Mouse (Mus musculus): ENCODE results near the gene Wdr60. TPM values are rescaled to one million over a fixed set of nuclear protein-coding genes. Genes with fewer than 3 reads are reported as not detected.

The Wdr60 gene
- 7.7 and 9.8 TPM in 2 replicates for polyA plus RNA-seq (2012; ENCODE audit: insufficient read depth, insufficient read length, missing spikeins)

DNA sequence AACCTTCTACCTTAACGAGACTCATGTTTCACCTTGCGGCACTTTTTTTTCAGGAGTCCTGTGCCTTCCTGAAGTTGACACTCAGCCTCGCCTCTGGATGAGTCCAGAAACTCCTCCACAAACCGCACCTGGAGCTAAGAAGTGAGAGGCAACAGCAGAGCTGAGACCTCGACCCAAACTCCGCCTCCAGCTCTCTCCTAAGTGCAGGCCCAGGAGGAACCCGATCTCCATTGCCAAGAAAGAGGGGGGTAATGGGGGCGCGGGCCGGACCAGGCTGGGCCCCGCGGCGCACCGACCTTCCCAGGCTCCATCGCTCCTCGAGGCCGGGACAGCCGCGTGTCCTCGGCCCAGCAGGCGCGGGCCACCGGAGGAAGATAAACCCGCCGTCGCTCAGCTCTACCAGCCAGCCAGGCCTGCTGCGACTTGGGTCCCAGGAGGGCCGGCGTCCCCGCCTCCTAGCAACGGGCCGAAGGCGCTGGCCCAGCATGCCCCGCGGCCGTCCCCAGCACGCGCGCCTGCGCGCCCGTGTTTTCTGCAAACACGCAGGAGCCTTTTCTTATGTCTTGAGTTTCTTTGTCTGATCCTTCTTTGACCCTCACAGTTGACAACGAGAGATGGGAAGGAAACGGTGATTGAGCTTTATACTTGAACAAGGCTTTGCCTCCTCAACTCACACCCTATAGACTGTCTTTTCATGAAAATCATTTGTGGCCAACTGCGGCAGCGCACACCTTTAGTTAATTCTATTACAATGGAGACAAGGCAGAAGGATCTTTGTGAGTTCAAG is at the start of gene Wdr60:
TSS of gene Wdr60 (minus strand) at position 468 of the 787 bp plus-strand sequence.
- Histone ChIP-seq H3K27ac (ENCODE audit: insufficient read depth, low read depth, low read length) (no peak within 1 kb of the TSS), H3K4me3 (ENCODE audit: insufficient read depth, low read length) (peak within 1 kb of the TSS; percentile 80), H3K4me1 (ENCODE audit: control insufficient read depth, insufficient read depth, low read length) (peaks cover 14% of the 10 kb centered on the region)
- TF ChIP-seq CTCF (IDR thresholded peaks at IDR 0.05; ENCODE audit: low read depth, low read length) (no peak), POLR2A (IDR thresholded peaks at IDR 0.05; ENCODE audit: borderline replicate concordance, low read depth, low read length) (no peak)

DNA sequence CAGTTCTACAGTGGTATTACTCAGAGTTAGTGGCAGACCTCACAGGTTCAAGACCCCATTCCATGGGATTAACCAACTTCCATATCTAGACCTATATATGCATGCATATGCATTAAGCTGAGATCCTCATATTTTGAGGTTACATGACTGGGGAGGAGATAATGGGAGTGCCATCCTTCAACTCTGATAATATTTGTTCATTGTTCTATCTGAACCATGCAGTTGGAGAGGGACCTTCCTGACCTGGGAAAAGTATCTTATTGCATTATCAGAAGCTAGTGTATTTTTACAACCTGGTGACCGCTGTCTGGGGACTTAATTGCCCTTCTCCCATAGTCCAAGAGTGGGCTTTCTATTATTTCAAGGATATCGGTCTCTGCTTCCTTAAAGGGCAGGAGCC is 45.8 kb upstream of the Wdr60 start:
- TF ChIP-seq CTCF (IDR thresholded peaks at IDR 0.05; ENCODE audit: low read depth, low read length) (no peak), POLR2A (IDR thresholded peaks at IDR 0.05; ENCODE audit: borderline replicate concordance, low read depth, low read length) (no peak)
- Histone ChIP-seq H3K4me3 (ENCODE audit: insufficient read depth, low read length) (no peak overlapping the region), H3K4me1 (ENCODE audit: control insufficient read depth, insufficient read depth, low read length) (peaks cover 5% of the 10 kb centered on the region), H3K27ac (ENCODE audit: insufficient read depth, low read depth, low read length) (no peak overlapping the region)

DNA sequence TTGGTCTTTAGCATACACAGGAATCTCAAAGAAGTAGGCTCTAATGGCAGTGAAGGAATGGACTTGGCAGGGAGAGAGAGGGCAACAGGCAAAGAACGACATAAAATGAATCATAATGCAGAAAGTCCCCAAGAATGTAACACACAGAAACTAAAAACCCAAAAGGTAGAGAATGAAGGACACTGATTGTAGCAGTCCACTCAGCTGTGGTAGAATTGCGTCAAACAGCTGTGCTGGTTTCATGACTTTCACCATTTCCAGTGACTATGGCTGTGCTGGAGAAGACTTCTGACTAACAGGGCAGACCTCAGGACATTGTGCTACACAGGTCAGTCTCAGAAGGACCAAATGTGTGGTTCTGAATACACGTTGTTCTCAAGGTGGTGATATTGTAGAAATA is 45.0 kb upstream of the Wdr60 start:
- TF ChIP-seq POLR2A (IDR thresholded peaks at IDR 0.05; ENCODE audit: borderline replicate concordance, low read depth, low read length) (no peak), CTCF (IDR thresholded peaks at IDR 0.05; ENCODE audit: low read depth, low read length) (no peak)
- Histone ChIP-seq H3K4me1 (ENCODE audit: control insufficient read depth, insufficient read depth, low read length) (peaks cover 5% of the 10 kb centered on the region), H3K4me3 (ENCODE audit: insufficient read depth, low read length) (no peak overlapping the region), H3K27ac (ENCODE audit: insufficient read depth, low read depth, low read length) (no peak overlapping the region)

DNA sequence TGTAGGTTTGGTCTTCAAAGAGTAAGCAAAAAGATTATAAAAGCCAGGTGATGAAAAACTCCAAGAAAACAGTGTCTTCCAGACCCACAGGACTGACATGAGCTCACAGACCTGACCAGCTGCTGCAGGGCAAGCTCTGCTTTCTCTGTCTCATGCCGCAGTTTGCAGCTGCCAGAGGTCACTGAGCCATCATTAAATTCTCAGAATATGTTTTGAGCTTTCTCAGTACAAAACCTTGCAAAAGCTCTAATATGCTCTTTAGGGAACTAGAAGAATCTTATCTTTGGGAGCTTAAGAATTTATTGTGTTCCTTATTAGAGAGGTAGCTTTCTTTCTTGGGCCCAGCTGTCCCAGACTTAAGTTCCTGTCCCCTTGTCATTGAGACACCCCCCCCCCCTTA is 43.2 kb upstream of the Wdr60 start:
- Histone ChIP-seq H3K27ac (ENCODE audit: insufficient read depth, low read depth, low read length) (no peak overlapping the region), H3K4me1 (ENCODE audit: control insufficient read depth, insufficient read depth, low read length) (peaks cover 5% of the 10 kb centered on the region), H3K4me3 (ENCODE audit: insufficient read depth, low read length) (no peak overlapping the region)
- no peak for TF ChIP-seq POLR2A (IDR thresholded peaks at IDR 0.05; ENCODE audit: borderline replicate concordance, low read depth, low read length)
- no peak for TF ChIP-seq CTCF (IDR thresholded peaks at IDR 0.05; ENCODE audit: low read depth, low read length)

DNA sequence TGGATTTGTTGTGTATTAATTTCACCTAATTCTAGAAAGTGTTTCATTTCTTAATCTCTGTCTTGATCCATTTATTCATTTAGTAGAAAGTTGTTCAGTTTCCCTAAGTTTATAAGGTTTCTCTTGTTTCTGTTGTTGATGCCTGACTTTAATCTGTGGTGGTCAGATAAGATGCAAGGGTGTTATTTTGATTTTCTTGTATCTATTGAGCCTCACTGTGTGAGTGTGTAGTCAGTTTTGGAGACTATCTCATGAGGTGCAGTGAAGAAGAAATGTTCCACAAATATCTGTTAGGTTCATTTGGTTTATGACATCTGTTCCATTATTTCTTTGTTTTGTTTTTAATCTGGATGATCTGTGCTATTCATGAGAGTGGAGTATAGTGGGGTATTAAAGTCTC is 39.4 kb upstream of the Wdr60 start:
- no peak overlapping the region for H3K27ac ChIP-seq (ENCODE audit: insufficient read depth, low read depth, low read length)

DNA sequence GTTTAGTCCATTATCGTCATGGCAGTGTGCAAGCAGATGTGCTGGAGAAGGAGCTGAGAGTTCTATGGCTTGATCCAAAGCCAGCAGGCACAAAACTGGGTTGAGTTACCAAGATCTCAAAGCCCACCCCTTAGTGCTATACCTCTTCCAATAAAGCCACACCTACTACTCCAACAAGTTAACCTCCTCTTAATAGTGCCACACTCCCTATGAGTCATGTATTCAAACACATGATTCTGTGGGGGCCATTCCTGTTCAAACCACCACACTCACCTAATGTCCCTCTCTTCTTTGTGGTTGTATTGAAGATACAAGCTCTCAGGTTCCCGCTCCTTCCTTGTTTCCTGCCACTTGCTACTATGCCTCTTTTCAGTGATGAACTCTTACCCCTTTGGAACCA is 37.1 kb upstream of the Wdr60 start:
- Histone ChIP-seq H3K4me1 (ENCODE audit: control insufficient read depth, insufficient read depth, low read length) (0 out of 2 replicates have a peak, but pooled peaks cover 2% of the 10 kb centered on the region), H3K27ac (ENCODE audit: insufficient read depth, low read depth, low read length) (no peak overlapping the region), H3K4me3 (ENCODE audit: insufficient read depth, low read length) (no peak overlapping the region)
- TF ChIP-seq POLR2A (IDR thresholded peaks at IDR 0.05; ENCODE audit: borderline replicate concordance, low read depth, low read length) (no peak), CTCF (IDR thresholded peaks at IDR 0.05; ENCODE audit: low read depth, low read length) (no peak)

More for the DNA sequence above, 39.4 kb upstream of the Wdr60 start:
- no peak overlapping the region for H3K4me3 ChIP-seq (ENCODE audit: insufficient read depth, low read length)
- TF ChIP-seq POLR2A (IDR thresholded peaks at IDR 0.05; ENCODE audit: borderline replicate concordance, low read depth, low read length) (no peak), CTCF (IDR thresholded peaks at IDR 0.05; ENCODE audit: low read depth, low read length) (no peak)
- no peaks in the 10 kb centered on the region for H3K4me1 ChIP-seq (ENCODE audit: control insufficient read depth, insufficient read depth, low read length)

DNA sequence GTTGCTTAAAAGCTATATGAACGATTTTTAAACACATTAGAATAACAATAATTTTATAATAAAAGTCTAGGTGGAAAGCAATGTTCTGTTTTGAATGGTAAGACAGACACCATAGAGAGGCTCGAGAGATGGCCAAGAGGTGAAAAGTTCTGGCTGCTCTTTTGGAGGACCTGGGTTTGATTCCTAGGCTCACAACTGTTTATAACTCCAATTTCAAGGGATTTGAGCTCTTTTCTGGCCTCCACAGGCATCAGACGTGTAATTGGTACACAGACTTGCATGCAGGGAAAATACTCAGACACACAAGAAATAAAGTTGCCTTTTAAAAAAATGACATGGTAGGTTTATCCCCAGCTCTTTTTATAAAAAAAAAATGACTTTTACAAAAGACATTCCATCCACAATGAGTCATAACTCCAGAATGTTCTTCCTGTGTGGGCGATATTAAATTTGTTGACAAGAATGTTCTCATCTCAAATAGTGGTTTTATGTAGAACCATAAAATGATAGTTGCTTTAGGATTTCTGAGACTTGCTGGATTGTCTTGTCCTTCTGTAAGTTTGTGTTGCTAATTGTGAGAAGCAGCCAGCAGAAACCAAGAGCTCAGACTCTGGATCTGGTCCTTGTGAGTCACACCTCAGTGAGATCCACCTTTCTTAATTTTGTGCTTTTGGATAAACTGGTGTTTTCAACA is 30.9 kb upstream of the Wdr60 start:
- H3K4me3 ChIP-seq (ENCODE audit: insufficient read depth, low read length) = no peak overlapping the region
- TF ChIP-seq POLR2A (IDR thresholded peaks at IDR 0.05; ENCODE audit: borderline replicate concordance, low read depth, low read length) = no peak
- no peak for TF ChIP-seq CTCF (IDR thresholded peaks at IDR 0.05; ENCODE audit: low read depth, low read length)
- H3K27ac ChIP-seq (ENCODE audit: insufficient read depth, low read depth, low read length) = no peak overlapping the region
- H3K4me1 ChIP-seq (ENCODE audit: control insufficient read depth, insufficient read depth, low read length) = peaks cover 7% of the 10 kb centered on the region

DNA sequence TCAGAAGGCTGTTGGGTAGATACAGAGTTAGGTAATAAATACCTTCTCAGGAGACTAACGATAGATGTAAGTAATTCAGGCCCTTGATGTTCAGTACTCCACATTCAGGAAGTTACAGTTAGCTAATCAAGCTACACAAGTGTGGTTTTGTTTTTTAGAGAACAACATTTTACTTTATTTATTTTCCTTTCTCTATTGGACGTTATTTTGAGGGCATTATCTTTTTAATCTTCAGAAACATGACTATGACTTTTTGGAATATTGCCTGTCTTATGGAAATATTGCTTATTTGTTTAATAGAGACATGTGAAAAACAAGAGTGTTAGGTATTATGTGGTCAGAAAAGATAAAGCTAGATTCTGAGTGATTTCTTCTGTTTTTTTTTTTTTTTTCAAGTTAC is 30.4 kb upstream of the Wdr60 start:
- H3K4me1 ChIP-seq (ENCODE audit: control insufficient read depth, insufficient read depth, low read length) = peaks cover 7% of the 10 kb centered on the region
- no peak for TF ChIP-seq POLR2A (IDR thresholded peaks at IDR 0.05; ENCODE audit: borderline replicate concordance, low read depth, low read length)
- no peak for TF ChIP-seq CTCF (IDR thresholded peaks at IDR 0.05; ENCODE audit: low read depth, low read length)
- no peak overlapping the region for H3K27ac ChIP-seq (ENCODE audit: insufficient read depth, low read depth, low read length)
- no peak overlapping the region for H3K4me3 ChIP-seq (ENCODE audit: insufficient read depth, low read length)

DNA sequence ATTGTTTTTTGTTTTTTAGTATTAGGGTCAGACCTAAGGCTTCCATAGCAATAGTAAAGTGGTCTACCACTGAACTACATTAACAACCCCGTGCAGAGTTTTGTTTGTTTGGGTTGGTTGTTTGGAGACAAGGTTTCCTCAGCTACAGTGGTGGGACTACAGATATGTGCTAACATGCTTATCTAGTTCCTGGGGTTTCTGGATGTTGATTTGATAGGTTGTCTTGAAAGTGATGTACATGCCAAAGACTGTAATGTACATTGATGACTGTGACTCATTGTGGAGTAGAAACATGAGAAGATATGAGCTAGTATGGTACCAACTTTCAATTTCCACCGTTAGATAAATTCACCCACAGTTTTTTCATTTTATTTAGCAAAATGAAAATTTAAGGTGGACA is 20.7 kb upstream of the Wdr60 start:
- Histone ChIP-seq H3K4me3 (ENCODE audit: insufficient read depth, low read length) (no peak overlapping the region), H3K4me1 (ENCODE audit: control insufficient read depth, insufficient read depth, low read length) (peaks cover 9% of the 10 kb centered on the region), H3K27ac (ENCODE audit: insufficient read depth, low read depth, low read length) (no peak overlapping the region)
- TF ChIP-seq CTCF (IDR thresholded peaks at IDR 0.05; ENCODE audit: low read depth, low read length) (no peak), POLR2A (IDR thresholded peaks at IDR 0.05; ENCODE audit: borderline replicate concordance, low read depth, low read length) (no peak)

DNA sequence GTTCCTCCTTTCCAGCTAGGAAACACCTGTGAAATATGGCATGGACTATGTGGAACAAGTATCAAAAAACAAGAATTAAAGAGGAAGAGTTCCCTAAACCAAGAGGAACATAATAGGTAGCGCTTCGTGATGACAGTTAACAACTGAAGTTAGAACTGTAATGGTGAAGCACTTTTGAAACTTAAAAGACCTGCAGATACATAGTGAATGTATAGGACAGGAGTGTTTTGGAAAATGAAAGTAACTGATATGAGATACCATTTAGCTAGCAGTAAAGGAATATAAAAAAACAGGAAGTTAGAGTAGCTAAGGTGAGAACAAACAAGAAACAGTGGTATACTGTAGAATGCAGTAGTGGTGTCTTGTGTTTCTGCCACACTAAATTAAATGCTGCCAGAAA is 20.0 kb upstream of the Wdr60 start:
- H3K27ac ChIP-seq (ENCODE audit: insufficient read depth, low read depth, low read length) = no peak overlapping the region
- peaks cover 9% of the 10 kb centered on the region for H3K4me1 ChIP-seq (ENCODE audit: control insufficient read depth, insufficient read depth, low read length)
- TF ChIP-seq POLR2A (IDR thresholded peaks at IDR 0.05; ENCODE audit: borderline replicate concordance, low read depth, low read length) (no peak), CTCF (IDR thresholded peaks at IDR 0.05; ENCODE audit: low read depth, low read length) (no peak)
- H3K4me3 ChIP-seq (ENCODE audit: insufficient read depth, low read length) = no peak overlapping the region

Measured in bone marrow macrophage, adult 2 months (primary cell).